In the genomic region with DNA sequence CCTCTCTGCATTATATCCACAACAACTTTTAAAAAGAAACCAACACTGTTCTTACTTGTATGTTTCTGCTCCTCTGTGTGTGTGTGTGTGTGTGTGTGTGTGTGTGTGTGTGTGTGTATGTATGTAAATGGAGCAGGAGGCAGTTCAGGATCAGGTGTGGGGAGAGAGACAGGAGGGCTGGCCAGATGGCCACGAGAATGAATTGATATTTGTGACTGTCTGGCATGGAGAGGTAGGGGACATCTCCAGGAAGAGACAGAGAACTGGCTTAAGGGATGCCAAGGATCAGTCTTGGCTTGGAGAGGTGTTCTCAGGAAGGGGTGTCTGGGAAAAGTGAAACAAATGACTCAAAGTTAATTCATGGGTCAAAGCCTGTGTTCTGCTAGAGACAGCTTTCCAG, we compare ENCODE assay signal across 26 mouse cellular contexts.
DNase-seq lines count a peak whose midpoint lies in the region; ATAC-seq and TF ChIP-seq lines count a peak whose summit lies in the region.
"Had no signal": no experiment of that assay in that cellular context is flagged by ENCODE, and none has a peak within 500 bp of the region (broad histone marks: within the 10 kb centered on the region; RNA-seq: fewer than 3 reads in every experiment).

No protein-coding gene starts in this region.

- no peak for DNase-seq in cerebellum, postnatal 4 days (ENCODE audit: low spot score in 2 of 2)
- DNase-seq in midbrain, postnatal 0 days (ENCODE audit: low spot score) = peak; percentile 21
- DNase-seq in midbrain, embryonic 10.5 days (ENCODE audit: low spot score) = no peak
- peak; percentile 64 for DNase-seq in cerebellum, adult 9-11 months
- no peak for DNase-seq in natural killer cell, adult 2 months (ENCODE audit: low spot score in 2 of 2)
- DNase-seq in kidney, adult 9 months = no peak
- DNase-seq in thymus, postnatal 0 days (ENCODE audit: low spot score) = no peak
- DNase-seq: adrenal gland, postnatal 14 days; gastrocnemius, postnatal 10 days; heart, postnatal 14 days; kidney, postnatal 4 days; layer of hippocampus, postnatal 36 days; liver; lung, adult 2 months; lung, postnatal 10 days; thymus, adult 2 months; thymus, postnatal 4 days had no signal

- no peak overlapping the region for H3K27ac ChIP-seq in midbrain, postnatal 0 days (ENCODE audit: low read depth, low read length)
- H3K27ac ChIP-seq in midbrain, embryonic 10.5 days (replicated peaks) = no peak overlapping the region
- H3K27ac ChIP-seq: embryonic facial prominence, embryonic 10.5 days; embryonic facial prominence, embryonic 15.5 days; forebrain, embryonic 13.5 days; hindbrain, embryonic 10.5 days; liver, embryonic 14.5 days; macrophage had no signal

- H3K9me3 ChIP-seq in midbrain, postnatal 0 days (ENCODE audit: low read length) = no peaks in the 10 kb centered on the region
- no peaks in the 10 kb centered on the region for H3K9me3 ChIP-seq in midbrain, embryonic 10.5 days (replicated peaks)
- H3K9me3 ChIP-seq: embryonic facial prominence, embryonic 10.5 days; embryonic facial prominence, embryonic 15.5 days; forebrain, embryonic 13.5 days; hindbrain, embryonic 10.5 days had no signal

- H3K4me2 ChIP-seq in midbrain, postnatal 0 days (ENCODE audit: low read depth, low read length, poor library complexity, severe bottlenecking) = no peak overlapping the region
- H3K4me2 ChIP-seq: embryonic facial prominence, embryonic 15.5 days; forebrain, embryonic 13.5 days had no signal

- H3K36me3 ChIP-seq in midbrain, postnatal 0 days (ENCODE audit: insufficient read depth, low read length) = no peaks in the 10 kb centered on the region
- no peaks in the 10 kb centered on the region for H3K36me3 ChIP-seq in midbrain, embryonic 10.5 days
- H3K36me3 ChIP-seq: embryonic facial prominence, embryonic 10.5 days; embryonic facial prominence, embryonic 15.5 days; hindbrain, embryonic 10.5 days had no signal

- H3K4me1 ChIP-seq in midbrain, postnatal 0 days (ENCODE audit: insufficient read depth, low read length) = no peaks in the 10 kb centered on the region
- no peaks in the 10 kb centered on the region for H3K4me1 ChIP-seq in midbrain, embryonic 10.5 days
- H3K4me1 ChIP-seq: embryonic facial prominence, embryonic 10.5 days; embryonic facial prominence, embryonic 15.5 days; forebrain, embryonic 13.5 days; hindbrain, embryonic 10.5 days had no signal

- H3K27me3 ChIP-seq in midbrain, postnatal 0 days (ENCODE audit: insufficient read depth, low read length) = no peaks in the 10 kb centered on the region
- H3K27me3 ChIP-seq in midbrain, embryonic 10.5 days (ENCODE audit: low read depth, poor library complexity, severe bottlenecking) = no peaks in the 10 kb centered on the region
- H3K27me3 ChIP-seq: CH12.LX; embryonic facial prominence, embryonic 15.5 days; forebrain, embryonic 13.5 days had no signal

- H3K4me3 ChIP-seq in midbrain, postnatal 0 days (ENCODE audit: low read depth, low read length) = no peak overlapping the region
- no peak overlapping the region for H3K4me3 ChIP-seq in midbrain, embryonic 10.5 days
- H3K4me3 ChIP-seq: embryonic facial prominence, embryonic 10.5 days; embryonic facial prominence, embryonic 15.5 days; forebrain, embryonic 13.5 days; hindbrain, embryonic 10.5 days had no signal

- H3K9ac ChIP-seq in midbrain, postnatal 0 days (replicated peaks; ENCODE audit: low read length, poor library complexity, severe bottlenecking) = no peak overlapping the region
- H3K9ac ChIP-seq: embryonic facial prominence, embryonic 15.5 days; forebrain, embryonic 13.5 days; liver, embryonic 14.5 days had no signal

- no peak for TF ChIP-seq CTCF in midbrain, postnatal 0 days (IDR thresholded peaks at IDR 0.05)

- 50% methylated on average over 1 of the region's 1 CpGs for WGBS in midbrain, postnatal 0 days
- 69% methylated on average over 1 of the region's 1 CpGs for WGBS in midbrain, embryonic 10.5 days

- peak; percentile 96 for ATAC-seq in cerebellum, adult (ENCODE audit: insufficient number of reproducible peaks, low FRiP score, low TSS enrichment)
- no peak for ATAC-seq in midbrain, postnatal 0 days (ENCODE audit: low FRiP score)
- ATAC-seq: forebrain, embryonic 13.5 days; intestine, postnatal 0 days had no signal

Comparison
In these comparisons a context has a peak if more than half of its experiments do, and no peak if none do; other contexts are left out.
1. DNase-seq: peak in midbrain, postnatal 0 days (single experiment) and cerebellum, adult 9-11 months (single experiment); none in cerebellum, postnatal 4 days (0 of 2), midbrain, embryonic 10.5 days (single experiment), natural killer cell, adult 2 months (0 of 2), kidney, adult 9 months (single experiment) and thymus, postnatal 0 days (single experiment).